Mouse (Mus musculus) heart, adult 2 months (tissue): Measurements from ENCODE around the gene Cnnm2. TPM values are rescaled to one million over a fixed set of nuclear protein-coding genes. Genes with fewer than 3 reads are reported as not detected.

Source experiments
- DNase-seq, 2 experiments: peaks; one replicate each; pipeline ENCODE4 v3.0.0; 2021
- H3K27ac ChIP-seq: fragments of 200-600 bp; 2 replicates; pipeline ENCODE4 v1.8.1; 2022
- H3K27me3 ChIP-seq: fragments of 200-500 bp; 2 replicates; pipeline ENCODE4 v1.6.1; 2012; ENCODE audit warnings: mild to moderate bottlenecking, low read length, inconsistent platforms, mixed read lengths; ENCODE audit not compliant: control insufficient read depth, insufficient read depth
- H3K36me3 ChIP-seq: fragments of 200-500 bp; 2 replicates; pipeline ENCODE4 v1.6.1; 2012; ENCODE audit warnings: low read length, inconsistent platforms; ENCODE audit not compliant: control insufficient read depth, insufficient read depth
- H3K4me1 ChIP-seq: fragments of 200-500 bp; 2 replicates; pipeline ENCODE4 v1.6.1; 2011; ENCODE audit warnings: low read length; ENCODE audit not compliant: control insufficient read depth, insufficient read depth
- H3K4me3 ChIP-seq: fragments of 200-600 bp; 2 replicates; pipeline ENCODE4 v1.8.1; 2022
- H3K79me2 ChIP-seq: fragments of 200-500 bp; replicated peaks from 2 replicates; pipeline ENCODE4 v1.6.1; 2012; ENCODE audit warnings: mild to moderate bottlenecking, inconsistent platforms, low read length, moderate library complexity, mixed read lengths; ENCODE audit not compliant: control insufficient read depth, insufficient read depth
- H3K9ac ChIP-seq: fragments of 200-500 bp; 2 replicates; pipeline ENCODE4 v1.6.1; 2012; ENCODE audit warnings: low read depth, mild to moderate bottlenecking, control low read depth, inconsistent platforms, low read length, mixed read lengths
- CTCF ChIP-seq: fragments of 200-600 bp; IDR thresholded peaks from 2 replicates; pipeline ENCODE4 v1.8.1; 2022; ENCODE audit warnings: antibody characterized with exemption, mild to moderate bottlenecking, moderate library complexity
- EP300 ChIP-seq: fragments of 200-500 bp; IDR thresholded peaks from 2 replicates; pipeline ENCODE4 v1.6.1; 2011; ENCODE audit warnings: low read depth, low read length, control low read depth; ENCODE audit not compliant: insufficient read depth
- POLR2A ChIP-seq: fragments of 200-500 bp; IDR thresholded peaks from 2 replicates; pipeline ENCODE4 v1.6.1; 2011; ENCODE audit warnings: mild to moderate bottlenecking, low read depth, low read length, control low read depth; ENCODE audit not compliant: insufficient read depth
- WGBS: fragments of 180-500 bp; shearing (Covaris S2); methylation state at CpG from one replicate; pipeline ENCODE4 v1.1.7; 2018; 5-methylcytosine and 5-hydroxymethylcytosine counted together
- intact Hi-C: fragments of 180-260 bp; cut with DNase I; formaldehyde crosslinking; loops from one replicate; pipeline ENCODE4 v1.15.1; 2025
- polyA plus RNA-seq: library from polyadenylated mRNA; depleted of rRNA; stranded (reverse); fragments of >200 nt; gene quantifications from 2 replicates; pipeline ENCODE4 v1.2.3, GENCODE M21; 2012
- total RNA-seq, 2 experiments: library from RNA; stranded (reverse); gene quantifications; 2 replicates each; pipeline ENCODE4 v1.2.3; 2021

Gene Cnnm2
- total and polyA plus RNA-seq, 3 experiments, result 5.4 to 7.3 (median 6.7) TPM

DNA sequence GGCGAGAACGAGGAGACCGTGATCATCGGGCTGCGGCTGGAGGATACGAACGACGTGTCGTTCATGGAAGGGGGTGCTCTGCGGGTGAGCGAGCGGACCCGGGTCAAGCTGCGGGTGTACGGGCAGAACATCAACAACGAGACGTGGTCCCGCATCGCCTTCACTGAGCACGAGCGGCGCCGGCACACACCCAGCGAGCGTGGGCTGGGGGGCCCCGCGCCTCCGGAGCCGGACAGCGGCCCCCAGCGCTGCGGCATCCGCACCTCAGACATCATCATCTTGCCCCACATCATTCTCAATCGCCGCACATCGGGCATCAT is 535 bp downstream of the Cnnm2 start:
- intact Hi-C loops, result loop anchor here (2.0 kb wide), 1 partner anchor 229 kb away; no protein-coding TSS in a partner anchor
- H3K4me3 ChIP-seq, result peak overlapping the region; percentile 72
- TF ChIP-seq CTCF (no peak), POLR2A (no peak), EP300 (no peak)
- H3K27me3 ChIP-seq, result no peaks in the 10 kb centered on the region
- no peak for DNase-seq
- H3K36me3 ChIP-seq, result no peaks in the 10 kb centered on the region
- H3K27ac ChIP-seq, result peak overlapping the region; percentile 78
- H3K79me2 ChIP-seq, result no peaks in the 10 kb centered on the region
- peak overlapping the region; percentile 82 for H3K9ac ChIP-seq
- peaks cover 6% of the 10 kb centered on the region for H3K4me1 ChIP-seq
- under 1% methylated on average over 36 of the region's 36 CpGs for WGBS

- intact Hi-C loops, result no loop called here
- peak overlapping the region; percentile 78; the same call in 1 of the 2 replicates for H3K27ac ChIP-seq
- under 1% methylated on average over 50 of the region's 50 CpGs for WGBS
- no peaks in the 10 kb centered on the region for H3K27me3 ChIP-seq
- peak; percentile 36 to 52 for DNase-seq
- no peaks in the 10 kb centered on the region for H3K36me3 ChIP-seq
- peaks cover 6% of the 10 kb centered on the region for H3K4me1 ChIP-seq
- no peak for TF ChIP-seq CTCF
- TF ChIP-seq POLR2A, result no peak
- TF ChIP-seq EP300, result no peak
- peak overlapping the region; percentile 82 for H3K9ac ChIP-seq
- peak overlapping the region; percentile 72 for H3K4me3 ChIP-seq
- H3K79me2 ChIP-seq, result no peaks in the 10 kb centered on the region
These were observed 1.0 kb downstream of the Cnnm2 start for GRCm38 (mm10) chr19:46762291-46762991.

- no peak overlapping the region for H3K27ac ChIP-seq
- DNase-seq, result no peak
- intact Hi-C loops, result no loop called here
- 5% methylated on average over 19 of the region's 19 CpGs for WGBS
- no peak for TF ChIP-seq CTCF
- no peak for TF ChIP-seq EP300
- no peak for TF ChIP-seq POLR2A
- 0 out of 2 replicates have a peak overlapping the region, but pooled peaks have one; percentile 22 for H3K9ac ChIP-seq
- peaks cover 6% of the 10 kb centered on the region for H3K4me1 ChIP-seq
- H3K4me3 ChIP-seq, result peak overlapping the region; percentile 72
- no peaks in the 10 kb centered on the region for H3K36me3 ChIP-seq
- H3K79me2 ChIP-seq, result no peaks in the 10 kb centered on the region
- no peaks in the 10 kb centered on the region for H3K27me3 ChIP-seq
These were observed 1.6 kb downstream of the Cnnm2 start for GRCm38 (mm10) chr19:46762992-46763342.

GRCm38 (mm10) chr19:46763356-46763755 is 2.0 kb downstream of the Cnnm2 start:
- Histone ChIP-seq H3K4me3 (peak overlapping the region; percentile 72), H3K4me1 (peaks cover 6% of the 10 kb centered on the region), H3K9ac (no peak overlapping the region), H3K79me2 (no peaks in the 10 kb centered on the region), H3K36me3 (no peaks in the 10 kb centered on the region), H3K27ac (no peak overlapping the region), H3K27me3 (no peaks in the 10 kb centered on the region)
- WGBS, result 55% methylated on average over 7 of the region's 7 CpGs
- DNase-seq, result no peak
- intact Hi-C loops, result no loop called here
- TF ChIP-seq EP300 (no peak), POLR2A (no peak), CTCF (no peak)

DNA sequence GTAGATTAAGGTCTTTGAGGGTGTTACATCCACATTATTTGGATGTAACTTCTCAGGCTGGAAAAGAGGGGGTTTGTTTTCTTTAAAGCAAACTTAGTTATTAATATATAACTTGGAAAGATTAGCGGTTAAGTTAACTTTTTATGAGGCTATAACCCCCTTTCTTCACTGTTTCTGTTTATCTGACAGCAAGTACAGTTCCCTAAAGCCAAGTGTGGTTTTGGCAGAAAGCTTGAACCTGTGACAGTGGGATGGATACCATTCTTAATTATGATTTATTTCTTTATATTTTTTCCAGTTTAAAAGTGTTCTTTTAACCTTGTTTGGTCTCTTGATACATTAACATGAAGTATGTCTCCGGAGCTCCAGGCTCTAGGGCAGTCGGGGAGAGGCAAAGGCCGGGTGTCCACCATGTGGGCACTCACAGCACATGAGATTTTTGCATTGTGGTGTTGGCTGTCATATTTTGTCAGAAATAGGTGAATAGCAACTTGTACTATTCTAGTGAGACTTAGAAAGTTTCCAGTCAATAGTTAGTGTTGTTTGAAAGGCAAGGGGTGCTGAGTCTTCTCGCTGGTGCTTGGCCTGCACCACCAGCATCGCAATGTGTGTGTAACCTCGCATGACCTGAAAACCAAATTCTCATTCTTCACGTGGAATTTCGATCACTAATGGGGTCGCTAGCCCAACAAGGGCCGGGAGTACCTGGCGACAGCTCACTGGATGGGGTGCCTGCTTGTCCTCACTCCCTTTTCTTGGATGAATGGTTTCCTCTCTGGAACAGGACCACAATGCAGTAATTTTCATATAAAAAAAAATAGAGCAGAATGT is 2.8 kb downstream of the Cnnm2 start:
- WGBS, result 79% methylated on average over 12 of the region's 12 CpGs
- peaks cover 6% of the 10 kb centered on the region for H3K4me1 ChIP-seq
- no peak overlapping the region for H3K9ac ChIP-seq
- no peak for DNase-seq
- H3K36me3 ChIP-seq, result no peaks in the 10 kb centered on the region
- intact Hi-C loops, result no loop called here
- no peaks in the 10 kb centered on the region for H3K27me3 ChIP-seq
- H3K4me3 ChIP-seq, result peak overlapping the region; percentile 3; the same call in 1 of the 2 replicates
- no peak overlapping the region for H3K27ac ChIP-seq
- TF ChIP-seq CTCF (no peak), POLR2A (no peak), EP300 (no peak)
- no peaks in the 10 kb centered on the region for H3K79me2 ChIP-seq

GRCm38 (mm10) chr19:46764763-46765117 is 3.3 kb downstream of the Cnnm2 start:
- H3K4me3 ChIP-seq, result no peak overlapping the region
- H3K27ac ChIP-seq, result no peak overlapping the region
- no peaks in the 10 kb centered on the region for H3K27me3 ChIP-seq
- no peak for TF ChIP-seq EP300
- no peak for TF ChIP-seq CTCF
- TF ChIP-seq POLR2A, result no peak
- intact Hi-C loops, result no loop called here
- 81% methylated on average over 9 of the region's 9 CpGs for WGBS
- H3K36me3 ChIP-seq, result no peaks in the 10 kb centered on the region
- no peaks in the 10 kb centered on the region for H3K79me2 ChIP-seq
- no peak overlapping the region for H3K9ac ChIP-seq
- H3K4me1 ChIP-seq, result peaks cover 6% of the 10 kb centered on the region
- no peak for DNase-seq
